Mouse (Mus musculus) liver, embryonic 14.5 days (tissue): ENCODE data around the gene Cebpzos.

Source experiments
- CTCF ChIP-seq: IDR thresholded peaks from 2 replicates; pipeline ENCODE4 v1.5.1; 2016; ENCODE audit warnings: antibody characterized with exemption, low read depth, control low read depth
- EP300 ChIP-seq: IDR thresholded peaks from 2 replicates; pipeline ENCODE4 v1.6.1; 2016; ENCODE audit warnings: antibody characterized with exemption, low read depth

DNA sequence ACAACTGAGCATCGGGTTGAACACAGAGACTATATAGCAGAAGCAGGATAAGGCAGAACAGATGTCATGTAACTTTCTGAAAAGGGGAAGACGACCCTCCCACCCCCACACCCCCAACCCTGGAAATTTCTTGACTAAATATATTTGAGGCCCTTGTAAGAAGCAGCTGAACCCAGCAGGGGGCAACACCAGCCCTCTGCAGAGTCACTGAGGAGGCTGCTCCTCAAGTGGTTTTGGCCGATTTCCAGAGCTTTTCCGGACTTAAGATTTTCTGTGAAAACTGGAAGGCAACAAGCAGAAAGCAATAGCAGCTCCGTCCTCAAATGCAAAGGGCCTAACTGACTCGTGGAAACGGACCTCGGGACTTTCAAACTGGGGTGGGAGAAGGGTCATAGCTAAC lies 20.9 kb upstream of the Cebpzos start:
- TF ChIP-seq CTCF (peak; percentile 57), EP300 (no peak)
